Mouse (Mus musculus) midbrain, postnatal 0 days (tissue): ENCODE measurements around the gene Pfdn2. TPM values are rescaled to one million over a fixed set of nuclear protein-coding genes. Genes with fewer than 3 reads are reported as not detected.

ENCODE experiments used
- ATAC-seq: fragments of 200-750 bp; cut with Nextera tagmentation; 2 replicates; pipeline ENCODE4 v1.8.0; 2017; ENCODE audit warnings: moderate number of reproducible peaks, mild to moderate bottlenecking, moderate TSS enrichment, moderate library complexity; ENCODE audit not compliant: low FRiP score
- DNase-seq: peaks from one replicate; pipeline ENCODE4 v3.0.0-alpha.2; 2015; ENCODE audit warnings: low spot score
- H3K27ac ChIP-seq: fragments of 300-500 bp; sonication (generic); 2 replicates; pipeline ENCODE4 v1.5.1; 2014; ENCODE audit warnings: low read depth, mild to moderate bottlenecking, low read length, mixed read lengths
- H3K27me3 ChIP-seq: fragments of 300-500 bp; sonication (generic); 2 replicates; pipeline ENCODE4 v1.6.1; 2014; ENCODE audit warnings: low read length, control low read depth, mixed read lengths; ENCODE audit not compliant: insufficient read depth
- H3K36me3 ChIP-seq: fragments of 300-500 bp; sonication (generic); 2 replicates; pipeline ENCODE4 v1.6.1; 2014; ENCODE audit warnings: low read length, control low read depth, mixed read lengths; ENCODE audit not compliant: insufficient read depth
- H3K4me1 ChIP-seq: fragments of 300-500 bp; sonication (generic); 2 replicates; pipeline ENCODE4 v1.6.1; 2014; ENCODE audit warnings: mild to moderate bottlenecking, control low read depth, antibody characterized with exemption, low read length, mixed read lengths; ENCODE audit not compliant: insufficient read depth
- H3K4me2 ChIP-seq: fragments of 300-500 bp; sonication (generic); 2 replicates; pipeline ENCODE4 v1.6.1; 2014; ENCODE audit warnings: low read depth, mild to moderate bottlenecking, low read length, mixed read lengths; ENCODE audit not compliant: poor library complexity, severe bottlenecking
- H3K4me3 ChIP-seq: fragments of 300-500 bp; sonication (generic); 2 replicates; pipeline ENCODE4 v1.5.1; 2014; ENCODE audit warnings: low read depth, mild to moderate bottlenecking, low read length, moderate library complexity
- H3K9ac ChIP-seq: fragments of 300-500 bp; sonication (generic); replicated peaks from 2 replicates; pipeline ENCODE4 v1.6.1; 2014; ENCODE audit warnings: mild to moderate bottlenecking, low read length, moderate library complexity, mixed read lengths; ENCODE audit not compliant: poor library complexity, severe bottlenecking
- H3K9me3 ChIP-seq: fragments of 300-500 bp; sonication (generic); 2 replicates; pipeline ENCODE4 v1.6.1; 2016; ENCODE audit warnings: low read length, control low read depth
- CTCF ChIP-seq: IDR thresholded peaks from 2 replicates; pipeline ENCODE4 v1.5.1; 2016; ENCODE audit warnings: antibody characterized with exemption, mild to moderate bottlenecking
- WGBS: fragments of 180-500 bp; shearing (Covaris S2); extraction: QIAGEN DNeasy Blood & Tissue Kit; methylation state at CpG from one replicate; pipeline ENCODE4 v1.1.7; 2014; 5-methylcytosine and 5-hydroxymethylcytosine counted together
- polyA plus RNA-seq: library from polyadenylated mRNA; unstranded; fragments of >200 nt; fragmentation: Nextera tagmentation; extraction: Ambion mirVana; gene quantifications from 2 replicates; pipeline ENCODE4 v1.2.1, GENCODE M21; 2015
- total RNA-seq: library from RNA; depleted of rRNA; stranded (reverse); fragments of >200 nt; gene quantifications from 2 replicates; pipeline ENCODE4 v1.2.3, GENCODE M21; 2014

Pfdn2 gene
- total and polyA plus RNA-seq, 2 experiments from 2014 or later = 17.3 to 155 TPM

DNA sequence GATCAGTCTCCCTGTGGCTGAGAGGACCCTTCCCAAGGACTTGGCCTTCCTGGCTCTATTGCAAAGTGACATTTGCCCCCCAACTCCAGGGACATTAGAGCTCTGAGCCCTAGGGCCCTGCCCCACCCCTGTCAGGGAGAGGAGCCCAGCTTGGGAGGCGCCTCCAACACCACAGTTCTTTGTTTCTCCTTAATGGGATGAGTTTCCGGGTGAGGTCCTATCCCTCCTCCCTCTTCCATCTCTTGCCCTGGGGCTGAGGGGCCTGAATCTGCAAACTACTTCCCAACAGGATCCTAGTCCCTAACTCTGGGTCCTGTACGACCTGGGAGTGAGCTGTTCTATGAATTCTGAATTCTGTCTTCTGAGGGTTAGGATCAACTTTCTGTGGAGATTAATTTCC, 27.4 kb downstream of the Pfdn2 start:
- Histone ChIP-seq H3K4me1 (no peaks in the 10 kb centered on the region), H3K27me3 (no peaks in the 10 kb centered on the region; the same call in 1 of the 2 replicates), H3K36me3 (no peaks in the 10 kb centered on the region), H3K4me3 (no peak overlapping the region), H3K9ac (no peak overlapping the region), H3K9me3 (no peaks in the 10 kb centered on the region), H3K4me2 (no peak overlapping the region), H3K27ac (no peak overlapping the region)
- DNase-seq = no peak
- TF ChIP-seq CTCF = no peak
- WGBS = 53% methylated on average over 3 of the region's 3 CpGs
- no peak for ATAC-seq

DNA sequence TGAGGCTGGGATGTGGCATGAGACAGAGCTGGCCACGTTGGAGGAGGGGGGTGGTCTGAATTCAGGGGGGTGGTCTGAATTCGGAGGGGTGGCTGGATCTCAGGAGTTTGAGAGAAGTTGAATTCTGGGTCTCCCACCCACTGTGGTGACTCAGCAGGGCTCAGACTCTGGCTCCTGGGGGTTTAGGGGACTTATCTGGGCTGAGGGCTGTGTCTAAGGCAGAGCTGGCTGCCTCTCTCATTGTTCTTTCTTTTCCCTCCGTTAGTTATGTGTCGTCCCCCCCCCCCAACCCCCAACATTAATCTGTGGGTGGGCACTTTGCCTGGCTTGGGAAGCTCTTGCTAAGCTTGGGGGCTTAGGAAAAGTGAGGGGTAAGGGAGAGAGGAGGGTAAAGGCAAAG, 28.5 kb downstream of the Pfdn2 start:
- ATAC-seq (no peak), DNase-seq (no peak)
- no peak for TF ChIP-seq CTCF
- no peaks in the 10 kb centered on the region; the same call in 1 of the 2 replicates for H3K27me3 ChIP-seq
- H3K9me3 ChIP-seq = no peaks in the 10 kb centered on the region
- H3K4me3 ChIP-seq = no peak overlapping the region
- no peak overlapping the region for H3K9ac ChIP-seq
- no peaks in the 10 kb centered on the region for H3K36me3 ChIP-seq
- H3K4me2 ChIP-seq = no peak overlapping the region
- H3K27ac ChIP-seq = no peak overlapping the region
- no peaks in the 10 kb centered on the region for H3K4me1 ChIP-seq
- 0% methylated on average over 4 of the region's 4 CpGs for WGBS

DNA sequence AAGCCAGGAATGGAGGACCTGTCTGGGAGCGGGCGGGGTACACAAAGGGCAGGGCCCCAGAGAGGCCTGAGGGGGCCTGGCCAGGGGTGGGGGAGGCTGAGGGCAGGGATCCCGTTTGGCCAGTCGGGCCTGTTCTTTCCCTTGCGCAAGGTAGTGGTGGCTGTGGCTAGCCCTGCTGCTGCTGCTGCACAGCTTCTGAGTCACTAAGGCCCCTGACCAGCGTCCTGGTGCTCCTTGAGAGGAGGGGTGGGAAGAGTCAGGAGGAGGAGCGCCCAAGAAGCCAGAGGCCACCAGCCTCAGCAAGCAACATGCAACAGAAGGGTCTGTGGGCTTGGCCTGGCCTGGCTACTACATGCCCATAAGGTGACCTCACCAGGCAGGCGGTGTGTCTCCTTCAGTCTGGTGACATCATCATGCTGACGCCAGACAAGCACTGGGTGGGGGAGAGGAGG, 30.2 kb downstream of the Pfdn2 start:
- ATAC-seq (no peak), DNase-seq (no peak)
- WGBS = 57% methylated on average over 9 of the region's 9 CpGs
- no peak overlapping the region for H3K4me2 ChIP-seq
- no peaks in the 10 kb centered on the region for H3K4me1 ChIP-seq
- no peak overlapping the region for H3K9ac ChIP-seq
- no peak overlapping the region for H3K4me3 ChIP-seq
- no peak overlapping the region for H3K27ac ChIP-seq
- no peaks in the 10 kb centered on the region for H3K9me3 ChIP-seq
- H3K27me3 ChIP-seq = no peaks in the 10 kb centered on the region; the same call in 1 of the 2 replicates
- no peaks in the 10 kb centered on the region for H3K36me3 ChIP-seq
- no peak for TF ChIP-seq CTCF

DNA sequence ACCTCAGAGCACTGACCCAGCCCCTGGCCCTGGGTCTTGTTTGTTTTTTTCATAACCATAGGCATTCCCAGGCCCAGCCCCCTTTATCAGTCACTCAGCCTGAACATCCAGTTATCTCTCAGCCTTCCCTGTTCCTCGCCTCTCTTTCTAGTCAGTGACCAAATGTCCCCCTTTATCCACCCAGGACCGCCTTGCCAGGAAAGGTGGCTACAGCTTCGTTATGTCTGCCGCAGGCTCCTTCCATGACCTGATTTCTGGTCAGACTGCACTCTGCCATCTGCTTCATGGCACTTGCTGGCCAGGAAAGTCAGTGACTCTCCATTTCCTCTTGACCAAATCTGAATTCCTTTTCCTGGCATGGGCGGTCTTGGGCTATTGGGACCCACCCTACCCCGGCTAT, 32.8 kb downstream of the Pfdn2 start:
- WGBS = 95% methylated on average over 6 of the region's 6 CpGs
- H3K36me3 ChIP-seq = no peaks in the 10 kb centered on the region
- no peak overlapping the region for H3K27ac ChIP-seq
- no peak overlapping the region for H3K4me2 ChIP-seq
- H3K4me1 ChIP-seq = no peaks in the 10 kb centered on the region
- TF ChIP-seq CTCF = no peak
- no peak overlapping the region for H3K4me3 ChIP-seq
- DNase-seq (no peak), ATAC-seq (no peak)
- H3K9ac ChIP-seq = no peak overlapping the region
- no peaks in the 10 kb centered on the region for H3K27me3 ChIP-seq
- no peaks in the 10 kb centered on the region for H3K9me3 ChIP-seq

DNA sequence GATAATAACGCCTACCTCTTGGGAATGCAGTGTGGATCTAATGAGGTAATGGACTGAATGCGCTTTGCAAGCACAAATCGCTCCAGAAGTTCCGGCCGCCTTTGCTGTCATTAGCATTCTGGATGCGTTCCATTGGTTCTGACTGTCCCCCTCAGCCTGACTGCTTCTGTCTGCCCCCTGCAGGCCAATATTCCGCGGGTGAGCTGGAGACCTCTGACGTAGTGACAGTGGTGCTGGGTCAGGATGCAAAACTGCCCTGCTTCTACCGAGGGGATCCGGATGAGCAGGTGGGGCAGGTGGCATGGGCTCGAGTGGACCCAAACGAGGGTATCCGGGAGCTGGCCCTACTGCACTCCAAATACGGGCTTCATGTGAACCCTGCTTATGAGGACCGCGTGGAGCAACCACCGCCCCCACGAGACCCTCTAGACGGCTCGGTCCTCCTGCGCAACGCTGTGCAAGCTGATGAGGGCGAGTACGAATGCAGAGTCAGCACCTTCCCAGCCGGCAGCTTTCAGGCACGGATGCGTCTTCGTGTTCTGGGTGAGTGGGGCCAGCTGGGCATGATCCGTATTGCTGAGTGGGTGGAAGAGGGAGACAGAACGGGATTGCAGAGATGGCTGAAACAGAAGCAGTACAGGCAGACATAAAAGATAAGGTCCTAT, 34.6 kb downstream of the Pfdn2 start:
- DNase-seq = peak; percentile 92
- ATAC-seq = peak; percentile 87
- H3K4me3 ChIP-seq = peak overlapping the region; percentile 40
- 2% methylated on average over 31 of the region's 31 CpGs for WGBS
- H3K27ac ChIP-seq = 0 out of 2 replicates have a peak overlapping the region, but pooled peaks have one; percentile 9
- no peaks in the 10 kb centered on the region for H3K27me3 ChIP-seq
- peak; percentile 86 for TF ChIP-seq CTCF
- no peaks in the 10 kb centered on the region for H3K36me3 ChIP-seq
- no peaks in the 10 kb centered on the region for H3K9me3 ChIP-seq
- H3K9ac ChIP-seq = peak overlapping the region; percentile 51
- peak overlapping the region; percentile 52 for H3K4me2 ChIP-seq
- no peaks in the 10 kb centered on the region for H3K4me1 ChIP-seq

DNA sequence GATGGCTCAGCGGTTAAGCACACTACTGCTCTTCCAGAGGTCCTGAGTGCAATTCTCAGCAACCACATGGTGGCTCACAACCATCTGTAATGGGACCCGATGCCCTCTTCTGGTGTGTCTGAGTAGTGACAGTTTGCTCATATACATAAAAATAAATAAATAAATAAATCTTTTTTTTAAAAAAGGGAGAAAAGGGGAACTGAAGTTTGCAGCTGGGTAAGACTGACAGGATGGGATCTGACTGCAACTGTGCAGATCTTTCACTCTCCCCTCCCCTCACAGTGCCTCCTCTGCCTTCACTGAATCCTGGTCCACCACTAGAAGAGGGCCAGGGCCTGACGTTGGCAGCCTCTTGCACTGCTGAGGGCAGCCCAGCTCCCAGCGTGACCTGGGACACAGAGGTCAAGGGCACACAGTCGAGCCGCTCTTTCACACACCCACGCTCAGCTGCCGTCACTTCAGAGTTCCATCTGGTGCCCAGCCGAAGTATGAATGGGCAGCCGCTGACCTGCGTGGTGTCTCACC, 36.7 kb downstream of the Pfdn2 start:
- no peaks in the 10 kb centered on the region for H3K4me1 ChIP-seq
- H3K4me3 ChIP-seq = no peak overlapping the region
- H3K9me3 ChIP-seq = no peaks in the 10 kb centered on the region
- WGBS = 82% methylated on average over 11 of the region's 11 CpGs
- H3K27ac ChIP-seq = no peak overlapping the region
- no peak overlapping the region for H3K4me2 ChIP-seq
- H3K27me3 ChIP-seq = no peaks in the 10 kb centered on the region
- no peaks in the 10 kb centered on the region for H3K36me3 ChIP-seq
- ATAC-seq = no peak
- H3K9ac ChIP-seq = no peak overlapping the region
- peak; percentile 18; the same call in 1 of the 2 replicates for TF ChIP-seq CTCF
- no peak for DNase-seq
